Mouse (Mus musculus) bone marrow, adult 2 months (tissue): ENCODE measurements around the gene Hist1h3a. TPM values are rescaled to one million over a fixed set of nuclear protein-coding genes. Genes with fewer than 3 reads are reported as not detected.
"Not testable (repeated sequence)": the region's sequence is repeated elsewhere in the genome, so short reads cannot be mapped to it uniquely, and the experiment has no call there.

Experiments
- H3K27ac ChIP-seq: fragments of 200-500 bp; 2 replicates; pipeline ENCODE4 v1.5.1; 2012; ENCODE audit warnings: low read depth, mild to moderate bottlenecking, control low read depth, inconsistent platforms, low read length; ENCODE audit not compliant: control insufficient read depth, poor library complexity, insufficient read depth
- H3K4me1 ChIP-seq: fragments of 200-500 bp; 2 replicates; pipeline ENCODE4 v1.6.1; 2011; ENCODE audit warnings: low read length; ENCODE audit not compliant: control insufficient read depth, insufficient read depth
- H3K4me3 ChIP-seq: fragments of 200-500 bp; replicated peaks from 2 replicates; pipeline ENCODE3; 2011; ENCODE audit warnings: mild to moderate bottlenecking, low read depth, low read length, control low read depth; ENCODE audit not compliant: control insufficient read depth
- CTCF ChIP-seq: fragments of 200-500 bp; IDR thresholded peaks from 2 replicates; pipeline ENCODE4 v1.5.1; 2011; ENCODE audit warnings: low read length, control low read depth; ENCODE audit not compliant: control insufficient read depth, insufficient read depth
- POLR2A ChIP-seq: fragments of 200-500 bp; IDR thresholded peaks from 2 replicates; pipeline ENCODE4 v1.6.1; 2011; ENCODE audit warnings: low read depth, mild to moderate bottlenecking, control low read depth, low read length, borderline replicate concordance; ENCODE audit not compliant: control insufficient read depth
- WGBS: fragments of 180-500 bp; shearing (Covaris S2); methylation state at CpG from one replicate; pipeline ENCODE4 v1.1.7; 2018; 5-methylcytosine and 5-hydroxymethylcytosine counted together
- polyA plus RNA-seq: library from polyadenylated mRNA; stranded (reverse); fragments of >200 nt; gene quantifications from 2 replicates; pipeline ENCODE4 v1.2.4, GENCODE M21; 2011; ENCODE audit warnings: low replicate concordance; ENCODE audit not compliant: missing spikeins, insufficient read depth, insufficient read length

The Hist1h3a gene
- polyA plus RNA-seq, 1 experiment, result 30.9 TPM

- Histone ChIP-seq H3K4me1 (peaks cover 2% of the 10 kb centered on the region; the same call in 1 of the 2 replicates), H3K27ac (no peak overlapping the region), H3K4me3 (no peak overlapping the region)
- 49% methylated on average over 21 of the region's 21 CpGs for WGBS
- TF ChIP-seq CTCF, result 0 out of 2 replicates have a peak, but pooled peaks have one; percentile 0
- TF ChIP-seq POLR2A, result no peak
Observed at GRCm38 (mm10) chr13:23772561-23773313, 10.6 kb upstream of the Hist1h3a start.

DNA sequence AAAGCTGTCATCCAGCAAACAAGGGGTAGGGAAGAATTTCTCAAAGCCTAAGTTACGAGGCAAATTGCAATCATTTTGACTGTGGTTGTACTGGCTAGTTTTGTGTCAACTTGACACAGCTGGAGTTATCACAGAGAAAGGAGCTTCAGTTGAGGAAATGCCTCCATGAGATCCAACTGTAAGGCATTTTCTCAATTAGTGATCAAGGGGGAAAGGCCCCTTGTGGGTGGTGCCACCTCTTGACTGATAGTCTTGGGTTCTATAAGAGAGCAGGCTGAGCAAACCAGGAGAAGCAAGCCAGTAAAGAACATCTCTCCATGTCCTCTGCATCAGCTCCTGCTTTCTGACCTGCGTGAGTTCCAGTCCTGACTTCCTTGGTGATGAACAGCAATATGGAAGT is 7.4 kb upstream of the Hist1h3a start, which contains the start of gene Trim38:
Trim38 (plus strand) TSS at position 301 of the 400 bp plus-strand sequence.
- WGBS, result 65% methylated on average over 2 of the region's 2 CpGs
- H3K4me1 ChIP-seq, H3K4me3 ChIP-seq: not testable (repeated sequence)
- peak within 1 kb of the TSS; percentile 64; the same call in 1 of the 2 replicates for H3K27ac ChIP-seq

DNA sequence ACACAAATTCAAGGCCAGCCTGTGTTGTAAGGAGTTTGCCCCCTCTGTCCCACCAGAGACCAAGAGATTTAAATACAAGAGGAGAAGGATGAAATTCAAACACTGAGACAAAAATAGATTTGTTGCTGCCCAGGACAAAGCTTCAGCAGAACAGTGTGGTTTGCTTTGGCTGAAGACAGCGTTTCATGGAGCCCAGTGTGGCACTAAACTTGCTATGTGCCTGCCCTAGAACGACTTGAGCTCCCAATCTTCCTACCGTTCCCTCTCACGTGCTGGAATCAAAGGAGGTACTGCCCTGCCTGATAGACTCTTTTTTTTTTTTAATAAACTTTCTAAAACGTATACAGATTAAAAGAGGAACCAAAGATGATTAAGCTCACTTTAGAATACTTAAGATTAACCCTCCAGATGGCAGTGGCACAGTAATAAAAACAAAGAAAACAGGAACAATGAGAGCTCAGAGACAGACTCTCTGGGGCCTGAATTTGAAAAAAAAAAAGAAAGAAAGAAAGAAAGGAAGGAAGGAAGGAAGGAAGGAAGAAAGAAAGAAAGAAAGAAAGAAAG is 6.7 kb upstream of the Hist1h3a start:
- 3% methylated on average over 5 of the region's 5 CpGs for WGBS
- peak overlapping the region; percentile 64; the same call in 1 of the 2 replicates for H3K27ac ChIP-seq
- peaks cover 2% of the 10 kb centered on the region; the same call in 1 of the 2 replicates for H3K4me1 ChIP-seq
- TF ChIP-seq CTCF, result no peak
- no peak for TF ChIP-seq POLR2A
- no peak overlapping the region for H3K4me3 ChIP-seq

GRCm38 (mm10) chr13:23766772-23767171 is 4.6 kb upstream of the Hist1h3a start:
- TF ChIP-seq POLR2A (no peak), CTCF (no peak)
- Histone ChIP-seq H3K4me3 (no peak overlapping the region), H3K4me1 (peaks cover 2% of the 10 kb centered on the region; the same call in 1 of the 2 replicates), H3K27ac (no peak overlapping the region)

GRCm38 (mm10) chr13:23765172-23765513 is 3.0 kb upstream of the Hist1h3a start:
- no peak overlapping the region for H3K4me3 ChIP-seq
- no peak for TF ChIP-seq POLR2A
- no peak for TF ChIP-seq CTCF
- WGBS, result 32% methylated on average over 1 of the region's 1 CpGs

DNA sequence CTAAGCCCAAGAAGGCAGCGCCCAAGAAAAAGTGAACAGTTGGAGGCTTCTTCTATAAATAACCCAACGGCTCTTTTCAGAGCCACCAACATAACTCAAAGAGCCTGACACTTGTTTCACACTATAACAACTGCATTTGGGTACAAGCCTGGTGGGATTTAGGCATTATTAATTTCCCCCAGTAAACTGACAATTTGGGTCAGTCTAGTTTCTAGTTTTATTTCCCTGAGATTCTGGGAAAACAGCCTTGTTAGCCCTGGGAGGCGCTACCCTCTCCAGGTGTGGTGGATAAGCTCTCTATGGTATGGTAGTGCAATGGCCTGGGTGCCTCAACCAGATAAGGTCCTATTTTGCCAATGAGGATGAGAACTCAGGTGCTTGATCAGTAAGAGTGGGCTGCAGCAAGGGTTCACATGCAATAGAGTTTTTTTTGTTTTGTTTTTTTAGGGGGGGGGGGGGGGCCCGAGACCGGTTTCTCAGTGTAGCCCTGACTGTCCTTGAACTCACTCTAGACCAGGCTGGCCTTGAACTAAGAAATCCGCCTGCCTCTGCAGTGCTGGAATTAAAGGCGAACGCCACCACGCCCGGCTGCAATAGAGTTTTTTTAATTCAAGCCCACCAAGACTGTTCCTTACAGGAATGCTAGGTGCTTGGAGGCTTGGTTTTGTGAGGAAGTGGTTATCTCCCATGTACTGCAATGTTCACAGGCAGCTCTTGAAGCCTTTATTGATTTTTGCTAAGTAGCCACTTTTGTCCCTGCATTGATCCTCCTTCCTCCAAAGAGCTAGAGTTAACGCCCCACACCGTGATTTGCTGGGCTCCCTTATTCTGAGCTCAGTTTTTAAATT is 2.4 kb upstream of the Hist1h3a start:
- TF ChIP-seq POLR2A (no peak), CTCF (no peak)
- 47% methylated on average over 12 of the region's 12 CpGs for WGBS
- Histone ChIP-seq H3K4me3 (peak overlapping the region; percentile 71), H3K27ac (peak overlapping the region; percentile 94), H3K4me1 (peaks cover 2% of the 10 kb centered on the region; the same call in 1 of the 2 replicates)

More at GRCm38 (mm10) chr13:23765172-23765513, 3.0 kb upstream of the Hist1h3a start:
- peak overlapping the region; percentile 62; the same call in 1 of the 2 replicates for H3K27ac ChIP-seq
- peaks cover 2% of the 10 kb centered on the region; the same call in 1 of the 2 replicates for H3K4me1 ChIP-seq

- Histone ChIP-seq H3K4me3 (peak within 1 kb of the TSS; percentile 71), H3K27ac (peak within 1 kb of the TSS; percentile 94), H3K4me1 (peaks cover under 1% of the 10 kb centered on the region; the same call in 1 of the 2 replicates)
- TF ChIP-seq POLR2A, result peak; percentile 84
- no peak for TF ChIP-seq CTCF
- 3% methylated on average over 34 of the region's 34 CpGs for WGBS
Observed at GRCm38 (mm10) chr13:23763586-23764323, 1.6 kb upstream of the Hist1h3a start, which contains the start of gene Hist1h1a. TSS of gene Hist1h1a (plus strand) at chr13:23763666.

GRCm38 (mm10) chr13:23763242-23763585 is 1.0 kb upstream of the Hist1h3a start:
- TF ChIP-seq CTCF (no peak), POLR2A (no peak)
- WGBS, result 2% methylated on average over 10 of the region's 10 CpGs

More at GRCm38 (mm10) chr13:23763242-23763585, 1.0 kb upstream of the Hist1h3a start:
- Histone ChIP-seq H3K27ac (peak overlapping the region; percentile 75), H3K4me3 (peak overlapping the region; percentile 33), H3K4me1 (no peaks in the 10 kb centered on the region)
